Mouse (Mus musculus) ES-Bruce4 (cell line): ENCODE results near the gene Slc39a11.

Source experiments
- EP300 ChIP-seq: IDR thresholded peaks from 2 replicates; pipeline ENCODE4 v1.6.1; 2011; ENCODE audit warnings: low read depth, low read length; ENCODE audit not compliant: insufficient read depth
- POLR2A ChIP-seq: IDR thresholded peaks from one replicate; pipeline ENCODE4 v1.8.1; 2011; ENCODE audit warnings: low read length; ENCODE audit not compliant: insufficient read depth

DNA sequence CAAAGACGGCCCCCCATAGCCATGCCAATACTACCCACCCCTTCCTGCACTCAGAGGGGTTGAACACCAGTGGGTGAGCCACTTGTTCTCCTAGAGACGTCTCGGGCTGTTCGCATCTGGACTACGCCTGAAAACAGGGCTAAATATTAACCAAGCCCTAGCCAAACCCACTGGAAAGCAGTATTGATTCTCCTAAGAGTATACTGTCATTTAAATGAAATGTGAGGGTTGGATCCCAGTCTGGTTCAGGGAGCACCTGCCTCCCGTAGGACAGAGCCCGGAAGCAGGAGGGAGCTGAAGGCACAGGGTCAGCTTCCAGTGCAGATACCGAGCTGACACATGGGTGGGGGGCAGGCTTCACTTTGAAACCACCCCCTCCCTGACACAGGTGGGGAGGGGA lies 18.0 kb downstream of the Slc39a11 start:
- no peak for TF ChIP-seq EP300
- TF ChIP-seq POLR2A = no peak
